Comparison of ENCODE assay signal across 10 mouse cellular contexts in the genomic region with DNA sequence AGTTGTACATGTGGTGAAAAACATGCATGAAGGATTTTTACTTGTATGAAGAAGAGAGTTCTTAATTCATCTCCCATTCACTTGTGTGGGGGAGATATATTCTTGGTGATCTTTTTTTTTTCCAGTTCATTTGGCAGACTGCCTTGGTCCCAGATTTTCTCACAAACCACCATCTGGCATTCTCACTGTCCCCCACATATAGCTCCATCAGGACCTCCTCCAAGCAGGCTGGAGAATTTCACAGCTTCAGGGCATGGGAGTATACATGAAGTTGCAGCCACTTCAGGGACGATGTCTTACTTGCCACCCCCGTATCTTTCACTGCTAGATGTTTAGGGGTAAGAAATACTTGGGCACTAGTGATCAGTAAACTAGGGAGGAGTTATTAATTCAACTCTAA.
DNase-seq lines count a peak whose midpoint lies in the region; ATAC-seq lines count a peak whose summit lies in the region.
"Had no signal": no experiment of that assay in that cellular context is flagged by ENCODE, and none has a peak within 500 bp of the region (broad histone marks: within the 10 kb centered on the region; RNA-seq: fewer than 3 reads in every experiment).

No protein-coding gene starts in this region.

- H3K4me2 ChIP-seq in kidney, embryonic 16.5 days (replicated peaks; ENCODE audit: low read depth, low read length) = no peak overlapping the region

- DNase-seq in retina, postnatal 1 day = peak; percentile 0
- DNase-seq in retina, embryonic 14.5 days (ENCODE audit: low spot score) = no peak
- peak; percentile 55 to 70 for DNase-seq in cerebellum, postnatal 25 days
- peak; percentile 52 to 61 for DNase-seq in left cerebral cortex, adult 18-20 months (ENCODE audit: low spot score in 2 of 2)
- no peak for DNase-seq in thymus, postnatal 4 days
- no peak for DNase-seq in gastrocnemius, postnatal 10 days
- DNase-seq: kidney, postnatal 25 days; lung, postnatal 36 days had no signal

- H3K9me3 ChIP-seq in kidney, embryonic 16.5 days (ENCODE audit: low read length) = no peaks in the 10 kb centered on the region

- no peak overlapping the region for H3K9ac ChIP-seq in kidney, embryonic 16.5 days (replicated peaks; ENCODE audit: low read length)

- 87% methylated on average over 2 of the region's 2 CpGs for WGBS in kidney, embryonic 16.5 days

- H3K36me3 ChIP-seq in kidney, embryonic 16.5 days (ENCODE audit: insufficient read depth, low read length) = no peaks in the 10 kb centered on the region

- H3K4me3 ChIP-seq in kidney, embryonic 16.5 days (ENCODE audit: low read length) = no peak overlapping the region

- no peak for ATAC-seq in kidney, embryonic 16.5 days (ENCODE audit: low FRiP score, low TSS enrichment)

- H3K27ac ChIP-seq in kidney, embryonic 16.5 days (ENCODE audit: low read length) = no peak overlapping the region

- H3K4me1 ChIP-seq in kidney, embryonic 16.5 days (ENCODE audit: insufficient read depth, low read length) = no peaks in the 10 kb centered on the region

- H3K27me3 ChIP-seq in kidney, embryonic 16.5 days (ENCODE audit: insufficient read depth, low read length) = no peaks in the 10 kb centered on the region
- H3K27me3 ChIP-seq: CH12.LX had no signal

Comparison
In these comparisons a context has a peak if more than half of its experiments do, and no peak if none do; other contexts are left out.
1. DNase-seq: peak in retina, postnatal 1 day (single experiment), cerebellum, postnatal 25 days (2 of 2) and left cerebral cortex, adult 18-20 months (2 of 2); none in retina, embryonic 14.5 days (single experiment), thymus, postnatal 4 days (single experiment) and gastrocnemius, postnatal 10 days (single experiment).